Mouse (Mus musculus): ENCODE measurements around the gene Loxl1.

The Loxl1 gene

DNA sequence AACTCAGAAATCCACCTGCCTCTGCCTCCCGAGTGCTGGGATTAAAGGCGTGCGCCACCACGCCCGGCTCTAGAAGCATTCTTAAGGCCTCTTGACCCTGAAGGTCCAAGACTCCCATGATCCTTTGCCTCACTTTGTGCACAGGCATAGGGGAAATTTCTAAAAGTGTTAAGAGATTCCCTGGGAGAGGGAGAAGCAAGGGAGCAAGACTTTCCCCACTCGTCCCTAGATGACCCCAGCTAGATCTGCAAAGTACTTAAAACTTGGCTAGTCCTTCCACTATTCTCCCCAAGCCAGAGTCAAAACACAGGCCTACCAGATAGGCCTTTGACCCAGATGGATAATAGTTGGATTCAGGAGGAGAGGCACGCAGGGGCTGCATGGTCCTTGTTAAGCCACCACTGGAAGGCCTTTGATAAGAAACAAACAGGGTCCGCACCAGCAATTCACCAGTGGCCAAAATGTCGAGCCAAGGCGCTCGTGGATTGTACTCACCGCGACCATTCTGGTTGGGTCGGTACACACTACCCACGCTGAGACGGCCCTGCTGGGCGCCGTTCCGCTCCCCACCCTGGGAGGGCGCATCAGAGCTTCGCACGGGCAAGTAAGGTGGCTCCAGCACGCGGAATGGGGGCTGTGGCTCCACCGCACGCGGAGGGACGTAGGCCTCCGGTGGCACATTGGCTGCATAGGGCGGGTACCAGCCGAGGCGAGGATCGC is 1.6 kb downstream of the Loxl1 start:
- DNase-seq (ENCODE audit: low spot score) = peak; percentile 48

DNA sequence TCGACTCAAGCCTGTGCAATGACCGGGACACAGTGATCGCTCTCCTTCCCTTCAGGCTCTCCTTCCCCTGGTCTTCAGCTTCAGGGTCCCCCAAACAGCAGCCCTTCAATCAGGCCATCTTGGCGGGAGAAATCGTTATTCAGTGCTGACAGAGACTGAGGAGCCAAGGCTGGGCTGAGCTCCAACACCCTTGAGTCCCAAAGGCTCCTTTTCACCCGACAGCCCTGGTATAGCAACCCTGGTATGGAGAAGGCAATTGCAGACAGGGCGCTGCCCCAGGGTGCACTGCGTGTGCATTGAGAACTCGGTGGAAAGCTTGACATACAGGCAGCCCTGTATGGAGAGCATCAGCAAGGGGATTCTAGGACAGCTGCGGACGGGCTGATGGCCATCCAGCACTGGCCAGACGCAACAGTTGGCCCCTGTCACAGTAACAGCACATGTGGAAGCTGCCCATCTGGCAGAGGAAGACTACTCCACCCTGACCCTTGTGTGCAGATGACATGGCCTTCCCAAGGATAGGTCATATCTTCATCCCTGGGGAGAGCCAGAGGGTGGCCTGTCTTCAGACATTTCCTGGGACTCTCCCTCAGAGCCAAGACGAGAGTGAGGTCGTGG is 2.8 kb downstream of the Loxl1 start:
- DNase-seq (ENCODE audit: low spot score) = peak; percentile 34

DNA sequence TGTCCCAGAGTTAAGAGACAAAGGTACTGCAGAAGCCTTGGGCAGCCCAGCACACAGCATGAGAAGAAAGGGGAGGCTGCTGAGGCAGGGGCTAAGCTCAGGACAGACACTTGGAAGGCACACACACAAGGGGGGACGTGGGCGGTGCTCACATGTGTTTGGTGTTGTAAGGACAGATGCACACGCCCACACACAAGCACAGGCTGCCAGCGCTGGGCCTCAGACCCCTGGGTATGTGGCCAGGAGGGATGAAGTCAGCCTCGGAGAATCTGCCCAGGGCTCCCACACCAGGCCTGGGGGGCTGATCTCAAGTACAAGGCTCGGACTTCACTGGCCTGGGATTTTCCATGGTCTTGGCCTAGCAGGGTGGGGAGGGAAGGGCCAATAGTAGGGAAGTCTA is 4.6 kb downstream of the Loxl1 start:
- peak; percentile 47 for DNase-seq (ENCODE audit: low spot score)

DNA sequence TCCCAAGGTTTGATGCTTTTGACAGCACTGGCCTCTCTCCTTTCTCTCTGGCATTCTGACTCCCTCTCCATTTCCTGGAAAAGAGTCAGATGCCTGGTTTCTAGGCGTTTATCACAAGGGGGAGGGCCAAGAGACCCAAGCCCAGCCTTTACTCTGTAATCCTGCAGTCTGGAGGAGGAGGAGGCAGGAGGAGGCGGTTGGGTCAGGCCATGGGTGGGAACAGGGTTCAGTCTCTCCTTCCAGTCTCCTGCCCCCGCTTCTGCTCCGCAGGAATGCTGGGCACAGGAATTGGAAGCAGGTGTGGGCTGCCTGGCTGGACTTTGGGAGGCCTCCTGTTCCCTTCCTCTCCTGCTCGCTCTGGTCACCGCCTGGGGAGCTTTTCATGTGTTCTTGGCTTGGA is 7.3 kb downstream of the Loxl1 start:
- peak; percentile 38 for DNase-seq (ENCODE audit: low spot score)

DNA sequence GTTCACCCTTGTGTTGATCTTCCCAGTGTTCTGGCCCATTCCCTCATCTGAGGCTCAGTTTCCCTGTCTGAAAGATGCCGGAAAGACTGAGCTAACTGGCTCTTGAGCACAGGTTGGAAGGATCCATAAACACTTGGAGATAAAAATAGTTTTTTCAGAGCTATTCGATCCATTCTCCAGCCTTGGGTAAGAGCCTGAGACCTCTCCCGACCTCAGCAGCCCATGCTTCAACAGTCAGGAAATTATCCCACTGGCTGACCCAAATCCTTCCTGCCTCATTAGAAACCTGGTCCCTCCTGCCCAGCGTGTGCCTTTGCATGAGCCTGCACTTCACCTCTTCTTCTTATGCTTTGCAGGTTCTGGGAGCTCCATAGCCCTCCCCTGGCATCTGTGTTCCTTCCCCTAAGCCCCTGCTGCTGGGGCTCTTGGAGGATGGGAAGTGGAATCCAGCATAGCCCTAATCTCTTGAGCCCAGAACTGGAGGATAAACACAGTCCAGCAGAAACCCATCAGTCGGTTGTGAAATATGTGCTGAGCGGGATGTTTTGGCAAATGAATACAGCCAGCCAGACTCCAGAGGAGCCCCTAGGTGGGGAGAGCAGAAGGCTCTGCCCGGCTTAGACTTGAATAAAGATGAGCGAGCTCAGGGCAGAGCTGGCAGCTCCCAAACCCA is 9.3 kb downstream of the Loxl1 start:
- DNase-seq (ENCODE audit: low spot score) = no peak

DNA sequence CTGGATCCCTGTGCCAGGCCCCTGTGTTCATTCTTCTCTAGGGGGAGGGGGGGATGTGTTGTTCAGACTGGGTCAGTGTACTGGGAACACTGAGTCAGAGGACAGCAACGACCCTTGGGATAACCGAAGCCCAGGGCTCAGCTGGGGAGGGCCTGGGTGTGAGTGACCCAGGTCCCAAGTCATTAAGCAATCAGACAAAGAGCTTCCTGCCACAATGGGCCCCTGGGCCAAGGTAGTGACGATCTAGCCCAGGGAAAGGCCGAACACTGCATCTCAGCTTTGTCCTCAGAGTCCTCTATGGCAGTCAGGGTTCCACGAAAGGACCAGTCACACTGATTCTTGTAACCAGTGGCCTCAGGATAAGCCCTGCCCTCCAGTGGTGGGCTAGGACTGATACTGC is 9.9 kb downstream of the Loxl1 start:
- DNase-seq (ENCODE audit: low spot score) = no peak

DNA sequence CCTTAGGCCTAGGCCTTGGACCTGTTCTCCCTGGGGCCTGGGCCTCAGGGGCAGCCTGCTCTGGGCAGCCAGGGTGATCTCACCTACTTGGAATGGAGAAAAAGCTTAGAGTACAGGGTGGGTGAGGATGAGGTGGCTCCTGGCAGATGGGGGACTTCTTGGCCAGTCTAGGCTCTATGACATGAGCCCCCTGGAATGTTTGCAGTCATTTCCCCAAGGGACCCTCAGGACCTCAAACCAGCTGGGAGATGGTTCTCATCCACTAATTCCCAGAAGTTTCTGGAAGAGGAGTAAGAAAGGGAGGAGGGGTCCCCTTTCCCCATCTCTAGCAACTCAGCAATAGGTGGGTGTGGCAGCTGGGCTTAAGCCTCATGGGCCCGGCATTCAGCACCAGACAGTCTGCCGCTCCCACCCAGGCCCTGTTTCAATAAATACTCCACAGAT is 13.6 kb downstream of the Loxl1 start:
- no peak for DNase-seq (ENCODE audit: low spot score)

DNA sequence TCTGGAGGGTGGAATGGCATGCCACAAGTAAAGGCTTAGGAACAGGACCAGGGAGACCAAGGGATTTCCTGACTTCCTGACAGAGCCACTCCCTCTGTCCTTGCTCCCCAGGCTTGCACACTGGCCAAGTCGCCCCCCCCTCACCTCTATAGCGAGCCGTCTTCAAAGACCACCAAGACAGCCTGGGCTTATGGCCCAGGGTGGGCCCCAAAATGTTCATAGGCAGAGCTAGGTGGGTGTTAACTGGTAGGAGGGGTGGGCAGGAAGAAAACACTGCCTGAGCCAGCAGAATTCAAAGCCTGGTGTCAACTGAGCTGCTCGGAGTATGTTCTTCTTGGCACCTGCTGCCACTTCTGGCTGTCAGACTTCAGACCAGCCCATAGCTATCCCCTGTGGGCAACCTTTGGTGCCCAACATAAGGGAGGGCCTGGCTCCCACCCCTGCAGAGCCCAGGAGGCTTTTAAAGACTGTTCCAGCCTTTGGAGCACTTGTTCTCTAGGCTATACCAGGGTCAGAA is 15.0 kb downstream of the Loxl1 start:
- no peak for DNase-seq (ENCODE audit: low spot score)

DNA sequence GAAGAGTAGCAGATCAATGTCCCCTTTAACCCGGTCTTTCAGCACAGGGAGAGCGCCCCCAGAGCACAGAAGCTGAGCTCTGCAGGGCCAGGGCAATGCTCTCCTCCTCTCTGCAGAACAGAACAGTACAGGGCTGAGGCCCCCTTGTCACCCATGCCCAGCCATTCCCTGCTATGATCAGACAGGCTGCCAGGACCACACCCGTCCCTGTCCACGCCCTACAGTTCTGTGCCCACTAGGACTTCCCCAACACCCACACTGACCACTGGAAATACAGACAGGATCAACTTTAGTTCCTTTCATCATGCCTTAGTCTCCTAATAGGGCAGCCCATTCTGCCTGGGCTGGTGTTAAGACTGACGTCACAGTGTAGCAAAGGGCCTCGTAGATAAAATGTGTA is 15.9 kb downstream of the Loxl1 start:
- no peak for DNase-seq (ENCODE audit: low spot score)

DNA sequence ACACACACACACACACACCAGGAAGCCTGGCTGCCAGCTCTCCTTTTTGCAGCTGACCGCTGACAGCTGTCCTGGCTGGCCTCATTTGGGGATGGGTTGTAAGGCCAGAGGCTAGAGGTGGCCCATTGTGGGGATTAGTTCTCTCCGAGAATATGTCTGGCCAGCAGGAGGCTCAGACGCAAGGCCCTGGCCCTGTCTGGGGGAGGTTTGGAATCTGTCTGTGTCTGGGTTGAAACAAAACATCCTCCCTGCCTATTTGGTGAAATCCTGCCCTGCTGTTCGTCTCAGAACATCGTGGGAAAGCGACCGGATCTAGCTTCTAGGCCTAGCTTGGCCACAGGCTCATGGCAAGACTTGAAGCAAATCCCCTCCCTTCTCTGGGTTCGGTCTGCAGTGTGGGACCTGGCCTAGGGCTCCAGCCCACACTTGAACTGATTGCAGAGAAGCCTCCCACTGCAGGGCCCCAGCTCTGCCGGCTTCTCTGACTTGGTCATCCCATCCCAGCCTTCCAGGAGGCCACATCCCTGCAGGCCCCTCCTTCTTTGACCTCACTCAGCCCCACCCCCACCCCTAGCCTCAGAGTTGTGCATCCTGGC is 17.1 kb downstream of the Loxl1 start:
- DNase-seq (ENCODE audit: low spot score) = peak; percentile 44

DNA sequence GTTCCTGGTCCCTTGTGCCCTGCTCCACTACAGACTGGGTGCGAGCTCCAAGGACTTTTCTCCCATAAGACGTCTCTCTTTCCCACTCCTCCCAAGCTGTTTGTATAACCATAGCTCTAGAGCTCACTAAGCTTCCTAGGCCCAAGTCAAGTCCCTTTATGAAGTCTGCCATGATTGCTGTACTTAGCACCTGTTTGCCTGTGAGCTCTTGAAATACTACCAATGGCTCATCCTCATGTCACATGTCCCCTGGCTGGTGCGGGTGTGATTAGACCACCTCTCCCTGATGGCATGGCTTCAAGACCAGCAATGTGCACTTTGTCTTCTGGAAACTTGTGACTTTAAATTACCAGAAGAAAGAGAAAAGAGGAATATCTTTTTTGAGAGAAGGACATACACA is 17.6 kb downstream of the Loxl1 start:
- DNase-seq (ENCODE audit: low spot score) = no peak

DNA sequence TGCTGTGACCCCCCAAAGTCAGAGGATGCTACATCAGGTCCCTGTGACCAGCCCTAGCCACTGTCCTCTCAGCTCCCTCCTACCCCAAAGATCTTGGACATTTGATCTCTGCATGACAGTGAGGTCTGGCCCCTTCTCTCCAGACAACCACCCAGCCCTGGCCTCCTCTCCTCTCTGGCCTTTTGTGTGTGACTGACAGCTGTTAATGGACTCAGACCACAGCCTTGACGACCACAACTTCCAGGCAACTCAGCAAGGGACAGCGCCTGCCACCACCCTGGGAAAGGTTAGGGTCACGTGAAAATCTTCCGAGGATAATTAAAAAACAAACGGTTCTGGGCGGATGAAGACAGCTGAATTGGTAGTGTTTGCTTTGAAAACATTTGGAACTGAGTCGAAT is 18.5 kb downstream of the Loxl1 start:
- no peak for DNase-seq (ENCODE audit: low spot score)

DNA sequence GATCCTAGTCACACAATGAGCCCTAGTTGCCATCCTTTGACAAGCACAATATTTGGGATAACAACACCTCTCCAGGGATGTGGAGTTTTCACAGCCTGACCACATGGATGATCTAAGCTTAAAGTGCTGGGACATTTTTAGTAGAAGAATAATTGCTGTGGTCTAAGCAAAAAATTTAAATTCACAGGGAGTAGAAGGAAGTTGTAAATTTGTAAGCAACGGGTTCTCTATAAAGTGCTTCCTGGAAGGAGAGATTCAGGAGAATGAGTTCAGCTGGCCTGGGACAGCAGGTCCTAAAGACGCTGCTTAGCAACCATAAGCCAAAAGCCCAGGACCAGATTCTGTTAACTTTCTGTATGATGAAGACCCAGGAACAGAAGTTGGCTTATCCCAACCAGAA is 23.1 kb downstream of the Loxl1 start:
- DNase-seq (ENCODE audit: low spot score) = no peak

DNA sequence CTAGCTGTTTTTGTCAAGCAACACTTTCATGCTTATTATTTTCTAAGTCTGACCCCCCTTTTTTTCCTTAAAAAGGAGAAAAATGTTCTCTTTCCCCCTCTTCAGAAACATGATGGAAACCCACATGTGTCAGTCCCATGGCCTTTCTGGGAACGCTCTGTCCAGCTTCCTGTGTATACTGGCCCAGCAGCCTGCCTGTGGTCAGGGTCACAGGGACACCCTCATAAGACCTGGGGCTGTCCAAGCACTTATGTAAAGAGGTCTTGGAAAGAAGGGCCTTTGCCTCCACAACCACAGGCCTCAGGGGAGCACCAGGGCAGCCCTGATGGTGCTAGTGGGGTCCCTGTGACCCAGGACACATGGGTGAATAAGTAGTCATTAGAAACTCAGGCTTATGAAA is 23.9 kb downstream of the Loxl1 start:
- DNase-seq (ENCODE audit: low spot score) = no peak

DNA sequence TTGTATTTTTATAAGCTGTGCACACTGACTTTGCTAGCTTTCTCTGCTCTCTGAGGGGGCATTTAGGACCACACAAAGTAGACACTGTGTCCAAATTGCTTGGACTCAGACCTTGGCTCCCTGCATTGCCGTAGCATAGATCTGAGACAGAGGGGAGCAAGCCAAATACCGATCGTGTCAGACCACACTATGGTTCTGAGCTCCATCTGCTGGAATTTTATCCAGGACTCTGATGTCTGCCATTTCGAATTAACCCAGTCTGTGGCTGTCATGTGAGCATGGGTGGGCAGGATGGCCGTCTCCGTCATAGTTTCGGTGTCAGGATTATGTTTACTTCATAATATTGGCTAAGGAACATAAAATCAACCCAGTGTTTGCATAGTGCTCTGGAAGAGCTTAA is 29.6 kb downstream of the Loxl1 start:
- DNase-seq (ENCODE audit: low spot score) = no peak

DNA sequence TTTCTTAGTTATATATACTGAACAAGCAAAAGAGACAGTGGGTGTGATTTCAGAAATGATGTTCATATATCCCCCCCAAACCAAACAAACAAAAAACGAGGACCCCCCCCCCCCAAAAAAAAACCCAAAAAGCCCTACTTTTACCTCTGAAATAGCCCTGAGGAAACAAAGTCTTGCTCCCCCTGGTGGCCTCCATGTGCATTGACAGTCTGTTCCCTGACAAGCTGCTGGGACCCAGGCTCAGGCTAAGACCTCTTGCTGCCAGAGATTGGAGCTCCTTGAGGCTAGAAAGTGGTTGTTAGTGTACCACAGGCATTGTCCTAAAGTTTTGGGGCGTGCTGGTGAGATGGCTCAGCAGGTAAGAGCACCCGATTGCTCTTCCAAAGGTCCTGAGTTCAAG is 31.4 kb downstream of the Loxl1 start:
- DNase-seq (ENCODE audit: low spot score) = no peak

DNA sequence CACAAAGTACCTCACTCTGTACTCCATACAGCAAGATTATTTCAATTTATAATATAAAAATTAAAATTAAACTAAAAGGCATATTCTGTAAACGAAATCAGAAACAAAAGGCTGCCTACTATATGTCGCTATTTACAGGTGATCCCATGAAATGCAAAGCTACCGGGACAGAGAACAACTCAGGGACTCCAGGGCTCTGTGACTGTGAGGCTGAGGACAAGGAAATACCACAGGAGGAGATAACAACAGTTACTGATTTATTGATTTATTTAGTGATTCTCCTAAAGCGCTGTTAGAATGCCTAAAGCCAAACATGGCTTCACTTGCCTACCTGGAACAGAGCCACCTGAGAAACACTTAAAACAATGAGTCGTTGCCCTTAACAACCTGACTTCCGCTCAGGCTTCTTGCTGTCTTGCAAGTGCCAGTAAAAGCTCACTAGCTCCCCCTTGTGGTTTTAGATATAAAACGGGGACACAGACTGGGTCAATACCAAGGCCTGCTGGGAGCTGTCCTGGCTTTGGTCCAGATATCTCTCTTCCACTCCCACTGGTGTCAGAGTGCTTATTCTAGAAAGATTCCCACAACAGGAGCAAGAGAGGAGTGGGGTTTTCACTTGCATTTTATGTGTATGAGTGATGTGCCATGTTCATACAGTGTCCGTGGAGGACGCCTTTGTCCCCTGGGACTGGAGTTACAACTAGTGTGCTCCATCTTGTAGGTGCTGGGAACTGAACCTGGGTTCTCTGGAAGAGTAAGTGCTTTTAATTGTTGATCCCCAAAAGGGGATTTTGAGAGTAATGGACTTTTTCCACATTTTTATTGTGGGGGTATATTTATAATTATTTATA is 32.5 kb downstream of the Loxl1 start:
- DNase-seq (ENCODE audit: low spot score) = peak; percentile 26

DNA sequence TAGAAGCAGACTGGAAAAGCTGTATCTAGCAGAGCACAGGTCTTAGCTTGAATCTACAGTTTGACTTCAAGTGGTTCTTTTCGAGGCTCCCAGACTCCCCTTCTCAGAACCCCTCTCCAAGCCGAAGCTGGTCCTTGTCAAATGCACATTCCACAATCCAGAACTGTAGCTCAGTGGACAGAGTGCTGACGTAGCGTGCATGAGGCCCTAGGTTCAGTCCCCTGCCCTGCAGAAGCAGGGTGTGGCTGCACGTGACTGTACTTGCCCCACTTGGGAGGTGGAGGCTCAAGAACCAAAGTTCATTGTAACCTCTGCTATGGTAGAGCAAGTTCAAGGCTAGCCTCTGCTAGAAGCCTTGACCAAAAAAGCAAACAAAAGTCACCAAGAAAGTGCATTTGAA is 33.2 kb downstream of the Loxl1 start:
- DNase-seq (ENCODE audit: low spot score) = no peak

DNA sequence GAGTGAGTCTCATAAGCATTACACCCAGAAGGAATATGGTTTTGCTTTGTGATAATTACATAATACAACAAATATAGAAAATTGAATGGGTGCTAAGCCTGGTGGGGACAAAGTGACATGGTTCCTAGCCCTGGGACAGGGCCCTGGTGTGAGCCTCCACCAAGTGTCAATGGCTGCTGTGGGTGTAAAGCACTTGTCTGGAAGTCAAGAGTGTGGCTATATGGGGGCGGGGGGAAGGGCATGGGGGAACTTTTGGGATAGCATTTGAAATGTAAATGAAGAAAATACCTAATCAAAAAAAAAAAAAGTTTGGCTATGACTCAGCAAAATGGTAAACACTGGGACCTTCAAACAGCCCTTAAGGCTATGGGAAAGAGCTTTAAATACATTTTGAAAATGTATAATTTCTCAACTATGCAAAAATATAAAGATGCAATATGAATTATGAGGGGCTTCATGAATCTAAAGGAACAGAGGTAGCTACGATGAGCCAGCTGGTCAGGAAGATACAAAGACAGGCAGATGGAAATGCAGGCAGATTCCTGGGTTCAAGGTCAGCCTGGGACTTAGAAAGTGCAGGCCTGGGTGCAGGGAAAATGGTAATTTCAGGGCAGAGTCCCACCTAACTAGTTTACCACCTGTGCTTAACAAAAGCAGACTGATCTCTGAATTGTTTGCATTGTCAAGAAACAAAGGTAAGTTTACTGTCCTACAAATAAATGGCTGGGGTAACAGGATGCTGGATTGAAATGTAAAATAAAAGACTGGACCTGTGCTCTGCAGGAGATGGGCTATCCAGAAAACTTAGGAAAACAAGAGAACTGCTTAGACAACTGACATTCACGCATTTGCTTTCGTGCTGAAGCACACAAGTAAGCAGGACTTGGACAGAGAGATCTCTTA is 33.9 kb downstream of the Loxl1 start:
- no peak for DNase-seq (ENCODE audit: low spot score)

DNA sequence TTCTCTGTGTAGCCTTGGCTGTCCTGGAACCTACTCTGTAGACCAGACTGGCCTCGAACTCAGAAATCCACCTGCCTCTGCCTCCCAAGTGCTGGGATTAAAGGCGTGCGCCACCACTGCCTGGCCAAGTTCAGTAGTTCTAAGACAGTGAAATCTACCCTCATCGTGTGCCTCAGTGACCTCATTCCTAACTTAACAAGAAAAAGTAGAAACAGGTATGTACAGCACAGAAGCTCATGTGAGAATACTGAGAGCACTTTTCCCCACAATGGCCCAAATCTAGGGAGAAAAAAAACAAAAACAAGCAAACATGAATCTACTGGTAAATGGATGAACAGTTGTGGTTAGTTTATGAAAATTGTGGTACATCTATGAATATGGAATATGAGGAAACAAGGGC is 34.7 kb downstream of the Loxl1 start:
- DNase-seq (ENCODE audit: low spot score) = no peak

DNA sequence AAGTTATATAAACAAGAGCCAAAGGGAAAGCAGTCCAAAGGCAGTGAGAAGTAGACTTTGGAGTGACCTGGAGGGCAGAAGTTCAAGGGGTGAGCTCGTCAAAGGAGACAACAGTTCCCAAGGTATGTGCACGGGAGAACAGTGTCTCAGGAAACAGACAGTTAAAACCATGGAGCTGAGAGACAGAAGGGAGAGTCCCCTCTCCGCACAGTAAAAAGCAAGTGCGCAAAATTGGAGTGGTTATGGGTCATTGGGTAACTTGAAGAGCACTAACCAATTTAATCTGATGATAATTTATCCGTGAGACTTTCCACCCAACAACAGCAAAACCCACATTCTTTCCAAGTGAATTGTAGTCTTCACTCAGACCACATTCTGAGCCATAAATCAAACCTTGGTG is 36.6 kb downstream of the Loxl1 start:
- DNase-seq (ENCODE audit: low spot score) = no peak

Measured in ovary, postnatal 36 days (tissue).